7 mouse cellular contexts compared by ENCODE assay signal in the genomic region with DNA sequence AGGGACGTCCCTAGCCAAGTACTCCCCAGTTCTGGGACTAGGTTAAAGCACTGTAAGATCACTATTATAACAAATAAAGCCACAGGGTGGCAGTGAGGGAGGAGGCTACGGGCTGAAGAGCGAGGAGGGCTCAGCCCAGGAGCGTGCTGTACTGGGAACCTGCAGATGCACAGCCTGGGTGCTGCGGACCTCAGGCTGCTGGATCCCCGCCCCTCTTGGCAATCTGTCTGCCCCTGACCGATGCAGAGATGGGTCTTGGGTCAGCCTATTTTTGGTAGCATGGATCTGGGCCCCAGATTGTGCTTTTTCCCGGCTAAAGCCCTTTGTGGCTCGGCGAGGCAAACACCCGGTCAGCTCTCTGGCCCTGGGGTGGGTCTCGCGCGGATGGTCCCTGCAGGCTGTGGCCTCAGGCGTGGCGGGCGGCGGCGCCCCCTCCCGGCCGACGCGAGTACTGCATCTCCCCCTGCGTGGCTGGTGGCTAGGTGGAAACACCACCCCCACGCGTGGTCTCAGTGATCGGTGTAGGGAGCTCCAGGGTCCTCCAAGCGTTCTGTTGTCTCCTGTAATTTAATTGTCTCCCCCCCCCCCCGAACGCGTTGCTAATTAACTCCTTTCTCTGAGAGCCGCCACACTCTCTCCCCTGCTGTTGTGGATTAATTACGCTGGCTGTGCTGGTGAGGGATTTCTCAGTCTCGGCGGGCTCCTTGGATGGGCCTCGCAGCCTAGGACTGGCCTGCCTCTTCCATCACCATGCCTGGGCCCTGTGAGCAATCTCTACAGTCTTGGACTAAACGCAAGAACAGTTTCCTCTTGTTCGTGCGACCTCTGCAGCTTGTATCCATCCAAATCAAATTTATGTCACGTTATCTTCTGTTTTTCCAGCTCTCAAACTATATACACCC. TPM values are rescaled to one million over a fixed set of nuclear protein-coding genes. Genes with fewer than 3 reads are reported as not detected.
DNase-seq lines count a peak whose midpoint lies in the region; ATAC-seq and TF ChIP-seq lines count a peak whose summit lies in the region.

No protein-coding gene starts in this region.

- H3K36me3 ChIP-seq in limb, embryonic 14.5 days (ENCODE audit: control insufficient read depth, insufficient read depth, low read length) = no peaks in the 10 kb centered on the region
- H3K36me3 ChIP-seq in midbrain, embryonic 15.5 days (replicated peaks) = no peaks in the 10 kb centered on the region

- peak; percentile 23 for DNase-seq in adrenal gland, adult 8-10 months
- peak; percentile 83 for DNase-seq in embryo, embryonic 9.5 days (ENCODE audit: extremely low spot score)
- DNase-seq in heart, adult 11 months = peak; percentile 98
- DNase-seq in kidney, adult 11 months = peak; percentile 33
- no peak for DNase-seq in limb, embryonic 14.5 days (ENCODE audit: low spot score)
- DNase-seq in spleen, postnatal 36 days (ENCODE audit: low spot score in 2 of 2) = peak; percentile 25 to 40

- peak overlapping the region; percentile 49 for H3K4me2 ChIP-seq in limb, embryonic 14.5 days (replicated peaks; ENCODE audit: low read depth, low read length, severe bottlenecking)
- peak overlapping the region; percentile 56 for H3K4me2 ChIP-seq in midbrain, embryonic 15.5 days

- H3K9me3 ChIP-seq in limb, embryonic 14.5 days (ENCODE audit: control insufficient read depth, low read length) = no peaks in the 10 kb centered on the region
- no peaks in the 10 kb centered on the region for H3K9me3 ChIP-seq in midbrain, embryonic 15.5 days

- H3K4me1 ChIP-seq in limb, embryonic 14.5 days (ENCODE audit: control insufficient read depth, insufficient read depth, low read length) = peaks cover 24% of the 10 kb centered on the region
- H3K4me1 ChIP-seq in midbrain, embryonic 15.5 days = peaks cover 35% of the 10 kb centered on the region

- TF ChIP-seq POLR2A in limb, embryonic 14.5 days (IDR thresholded peaks at IDR 0.05; ENCODE audit: borderline replicate concordance, extremely low read depth, insufficient read depth, insufficient read length) = no peak

- peak overlapping the region; percentile 24 for H3K4me3 ChIP-seq in limb, embryonic 14.5 days (replicated peaks; ENCODE audit: low read length)
- peak overlapping the region; percentile 23 for H3K4me3 ChIP-seq in midbrain, embryonic 15.5 days

- H3K27ac ChIP-seq in limb, embryonic 14.5 days (replicated peaks; ENCODE audit: low read depth, low read length) = no peak overlapping the region
- peak overlapping the region; percentile 67 for H3K27ac ChIP-seq in midbrain, embryonic 15.5 days

- ATAC-seq in limb, embryonic 14.5 days (ENCODE audit: low FRiP score, low read depth) = no peak
- peak; percentile 83 for ATAC-seq in midbrain, embryonic 15.5 days (replicated peaks)

- H3K27me3 ChIP-seq in limb, embryonic 14.5 days (ENCODE audit: control insufficient read depth, insufficient read depth, low read length) = no peaks in the 10 kb centered on the region
- 0 out of 2 replicates have a peak, but pooled peaks cover 5% of the 10 kb centered on the region for H3K27me3 ChIP-seq in midbrain, embryonic 15.5 days (replicated peaks)

- H3K9ac ChIP-seq in limb, embryonic 14.5 days (ENCODE audit: low read depth, low read length, severe bottlenecking) = peak overlapping the region; percentile 34; the same call in 1 of the 2 replicates
- H3K9ac ChIP-seq in midbrain, embryonic 15.5 days = peak overlapping the region; percentile 24; the same call in 1 of the 2 replicates

- 8% methylated on average over 34 of the region's 40 CpGs for WGBS in limb, embryonic 14.5 days
- WGBS in midbrain, embryonic 15.5 days = 5% methylated on average over 40 of the region's 40 CpGs

RNA-seq across cellular contexts. Expression of a gene that starts 15.6 kb away (rescaled TPM):
- total RNA-seq in adrenal gland, adult 8-10 months (2022) = 1 to 10 TPM; 1.8 to 4.7 (median 3.0) TPM
- polyA plus RNA-seq in limb, embryonic 14.5 days (2012; rRNA removed) = not detected in 2 replicates
- 0.06 and 0.10 TPM in 2 replicates for polyA plus RNA-seq in limb, embryonic 14.5 days (2014; fragmentation: Nextera tagmentation; extraction: Ambion mirVana)
- polyA plus RNA-seq in midbrain, embryonic 15.5 days (2015; fragmentation: Nextera tagmentation; extraction: Ambion mirVana) = 17.8 and 21.8 TPM in 2 replicates

RNA-seq across cellular contexts. Expression of a gene that starts 27.8 kb away (rescaled TPM):
- total RNA-seq in adrenal gland, adult 8-10 months (2022) = 10 to 100 TPM; 25.4 to 43.9 (median 32.1) TPM
- 31.3 and 40.7 TPM in 2 replicates for polyA plus RNA-seq in limb, embryonic 14.5 days (2012; rRNA removed)
- 20.0 and 21.4 TPM in 2 replicates for polyA plus RNA-seq in limb, embryonic 14.5 days (2014; fragmentation: Nextera tagmentation; extraction: Ambion mirVana)
- polyA plus RNA-seq in midbrain, embryonic 15.5 days (2015; fragmentation: Nextera tagmentation; extraction: Ambion mirVana) = 55.0 and 56.0 TPM in 2 replicates

RNA-seq across cellular contexts. Expression of a gene that starts 46.5 kb away (rescaled TPM):
- 1 to 10 TPM; 2.3 to 4.8 (median 3.1) TPM for total RNA-seq in adrenal gland, adult 8-10 months (2022)
- 0.01 and 0.10 TPM in 2 replicates for polyA plus RNA-seq in limb, embryonic 14.5 days (2012; rRNA removed)
- not detected in 2 replicates for polyA plus RNA-seq in limb, embryonic 14.5 days (2014; fragmentation: Nextera tagmentation; extraction: Ambion mirVana)
- 11.1 and 12.7 TPM in 2 replicates for polyA plus RNA-seq in midbrain, embryonic 15.5 days (2015; fragmentation: Nextera tagmentation; extraction: Ambion mirVana)

Comparison
In these comparisons a context has a peak if more than half of its experiments do, and no peak if none do; other contexts are left out.
1. RNA of a gene that starts 15.6 kb away (polyA plus RNA-seq): 17.8 to 21.8 TPM in midbrain, embryonic 15.5 days; 0.06 to 0.10 TPM in limb, embryonic 14.5 days; every median in the first group is over 10 times any median in the second.
2. RNA of a gene that starts 46.5 kb away (polyA plus RNA-seq): 11.1 to 12.7 TPM in midbrain, embryonic 15.5 days; 0.01 to 0.10 TPM in limb, embryonic 14.5 days; every median in the first group is over 10 times any median in the second.